Mouse (Mus musculus) myocyte (in vitro differentiated cells): Measurements from ENCODE around the gene Fndc3b.

Experiments used
- CEBPB ChIP-seq: IDR thresholded peaks from 2 replicates; pipeline ENCODE4 v1.6.1; 2011; ENCODE audit warnings: mild to moderate bottlenecking, moderate library complexity; ENCODE audit not compliant: poor library complexity, insufficient read depth, severe bottlenecking
- E2F4 ChIP-seq: IDR thresholded peaks from one replicate; pipeline ENCODE4 v1.6.1; 2011; ENCODE audit warnings: mild to moderate bottlenecking, control low read depth, moderate library complexity; ENCODE audit not compliant: insufficient read depth
- MYOD1 ChIP-seq, 3 experiments: IDR thresholded peaks; one replicate each; pipeline ENCODE4 v1.6.1; 2011; ENCODE audit warnings: control low read depth in 2 of 3, low read depth in 2 of 3, mild to moderate bottlenecking in 2 of 3, moderate library complexity in 1 of 3; ENCODE audit not compliant: insufficient read length in 2 of 3, control insufficient read depth in 1 of 3
- MYOG ChIP-seq, 3 experiments: IDR thresholded peaks; one replicate each; pipeline ENCODE4 v1.6.1; 2011; ENCODE audit warnings: control low read depth in 2 of 3, low read depth in 2 of 3, mild to moderate bottlenecking in 2 of 3; ENCODE audit not compliant: insufficient read length in 2 of 3, control insufficient read depth in 1 of 3, insufficient read depth in 1 of 3
- POLR2A ChIP-seq: IDR thresholded peaks from one replicate; pipeline ENCODE4 v1.6.1; 2011; ENCODE audit warnings: low read depth, mild to moderate bottlenecking, control low read depth, moderate library complexity; ENCODE audit not compliant: insufficient read length
- POLR2AphosphoS2 ChIP-seq: IDR thresholded peaks from one replicate; pipeline ENCODE4 v1.6.1; 2011; ENCODE audit warnings: low read depth, control low read depth; ENCODE audit not compliant: insufficient read length
- REST ChIP-seq: IDR thresholded peaks from one replicate; pipeline ENCODE4 v1.6.1; 2011; ENCODE audit warnings: mild to moderate bottlenecking, control low read depth, moderate library complexity; ENCODE audit not compliant: insufficient read depth, insufficient read length
- SRF ChIP-seq: IDR thresholded peaks from one replicate; pipeline ENCODE4 v1.6.1; 2011; ENCODE audit warnings: low read depth; ENCODE audit not compliant: control insufficient read depth, insufficient read length
- TCF12 ChIP-seq: IDR thresholded peaks from one replicate; pipeline ENCODE4 v1.6.1; 2011; ENCODE audit warnings: mild to moderate bottlenecking, control low read depth; ENCODE audit not compliant: poor library complexity, insufficient read depth, severe bottlenecking
- TCF3 ChIP-seq: IDR thresholded peaks from one replicate; pipeline ENCODE4 v1.6.1; 2011; ENCODE audit warnings: low read depth, control low read depth; ENCODE audit not compliant: insufficient read length
- USF1 ChIP-seq: IDR thresholded peaks from one replicate; pipeline ENCODE4 v1.6.1; 2011; ENCODE audit warnings: low read depth, mild to moderate bottlenecking, control low read depth, moderate library complexity

DNA sequence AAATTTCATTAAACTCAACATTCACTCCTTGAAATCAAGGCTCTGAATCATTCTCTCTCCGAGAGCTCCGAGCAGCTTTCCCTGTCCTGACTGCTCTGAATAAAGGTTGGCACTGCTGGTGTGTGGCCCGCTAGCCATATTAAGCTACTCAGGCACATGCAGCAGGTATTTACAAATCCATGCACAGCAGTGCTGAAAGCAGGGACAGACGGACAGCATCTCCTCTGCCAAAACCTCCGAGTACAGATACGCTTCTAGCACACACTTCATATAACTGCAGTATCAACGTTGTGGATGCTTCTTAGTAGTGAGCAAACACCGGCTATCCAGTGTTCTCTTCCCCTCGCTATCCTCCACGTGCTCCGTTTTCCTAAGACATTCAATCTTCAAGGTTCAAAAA lies 167.0 kb downstream of the Fndc3b start:
- TF ChIP-seq POLR2A (no peak), TCF3 (no peak), E2F4 (no peak), MYOD1 (IDR thresholded peaks at IDR 0.05; ENCODE audit: control insufficient read depth in 1 of 3, insufficient read length in 2 of 3, low read depth in 2 of 3) (no peak), POLR2AphosphoS2 (no peak), USF1 (no peak), TCF12 (no peak), REST (no peak), CEBPB (no peak), SRF (no peak), MYOG (IDR thresholded peaks at IDR 0.05; ENCODE audit: control insufficient read depth in 1 of 3, insufficient read depth in 1 of 3, insufficient read length in 2 of 3, low read depth in 2 of 3) (no peak)
